Mouse (Mus musculus): ENCODE results near the gene Csnka2ip.

GRCm38 (mm10) chr16:64620116-64620515 lies 17.9 kb upstream of the Csnka2ip start:
- TF ChIP-seq CTCF (IDR thresholded peaks at IDR 0.05; ENCODE audit: extremely low read depth, insufficient read depth, insufficient read length, insufficient replicate concordance) = no peak
- no peak for TF ChIP-seq POLR2A (IDR thresholded peaks at IDR 0.05; ENCODE audit: low read depth, low read length)
